Mouse (Mus musculus): ENCODE results near the gene Gm13305. TPM values are rescaled to one million over a fixed set of nuclear protein-coding genes. Genes with fewer than 3 reads are reported as not detected.
"Not testable (repeated sequence)": the region's sequence is repeated elsewhere in the genome, so short reads cannot be mapped to it uniquely, and the experiment has no call there.

The Gm13305 gene
- total RNA-seq (2017), result 0.32 TPM in 1 of 3 replicates, not detected in the others

- ATAC-seq (replicated peaks; ENCODE audit: insufficient number of reproducible peaks, low FRiP score, low TSS enrichment, poor library complexity, severe bottlenecking), result not testable (repeated sequence)
These were observed at the start of gene Gm13305 for GRCm38 (mm10) chr4:42168503-42168902. Gene Gm13305 (minus strand): TSS chr4:42168603.

GRCm38 (mm10) chr4:42184980-42185372 is 16.6 kb upstream of the Gm13305 start:
- not testable (repeated sequence) for ATAC-seq (replicated peaks; ENCODE audit: insufficient number of reproducible peaks, low FRiP score, low TSS enrichment, poor library complexity, severe bottlenecking)

DNA sequence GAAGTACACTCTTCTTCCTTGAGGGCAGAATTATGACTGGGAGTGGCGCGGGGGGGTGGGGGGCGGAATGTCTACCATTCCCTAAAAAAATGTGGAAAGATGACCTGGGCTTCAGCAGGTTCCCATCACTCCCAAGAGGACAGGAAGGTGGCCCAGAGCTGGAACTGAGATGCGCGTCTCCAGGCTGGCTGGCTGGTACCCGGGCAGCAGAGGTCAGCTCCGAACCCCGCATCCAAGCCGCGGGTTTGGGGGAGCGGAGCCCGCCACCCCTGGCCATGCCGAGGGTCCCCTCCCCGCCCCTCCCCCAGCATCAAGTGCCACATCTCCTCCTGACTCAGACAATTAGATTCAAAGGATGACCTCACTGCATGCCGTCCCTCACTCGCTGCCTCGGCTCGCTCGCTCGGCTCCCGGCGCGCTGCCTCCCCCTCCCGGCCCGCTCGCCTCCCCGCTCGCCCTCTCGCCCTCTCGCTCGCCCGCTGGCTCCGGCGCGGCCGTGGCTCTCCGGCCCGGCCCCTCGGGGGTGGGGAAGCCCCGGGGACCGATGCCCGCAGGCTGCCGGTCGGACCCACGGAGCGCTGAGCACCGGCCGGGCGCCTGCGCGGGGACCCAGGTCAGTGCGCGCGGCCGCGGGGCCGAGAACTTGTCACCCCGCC is 16.0 kb upstream of the Gm13305 start:
- not testable (repeated sequence) for ATAC-seq (replicated peaks; ENCODE audit: insufficient number of reproducible peaks, low FRiP score, low TSS enrichment, poor library complexity, severe bottlenecking)

- ATAC-seq (replicated peaks; ENCODE audit: insufficient number of reproducible peaks, low FRiP score, low TSS enrichment, poor library complexity, severe bottlenecking), result not testable (repeated sequence)
These were observed 15.1 kb upstream of the Gm13305 start for GRCm38 (mm10) chr4:42183234-42184197.

DNA sequence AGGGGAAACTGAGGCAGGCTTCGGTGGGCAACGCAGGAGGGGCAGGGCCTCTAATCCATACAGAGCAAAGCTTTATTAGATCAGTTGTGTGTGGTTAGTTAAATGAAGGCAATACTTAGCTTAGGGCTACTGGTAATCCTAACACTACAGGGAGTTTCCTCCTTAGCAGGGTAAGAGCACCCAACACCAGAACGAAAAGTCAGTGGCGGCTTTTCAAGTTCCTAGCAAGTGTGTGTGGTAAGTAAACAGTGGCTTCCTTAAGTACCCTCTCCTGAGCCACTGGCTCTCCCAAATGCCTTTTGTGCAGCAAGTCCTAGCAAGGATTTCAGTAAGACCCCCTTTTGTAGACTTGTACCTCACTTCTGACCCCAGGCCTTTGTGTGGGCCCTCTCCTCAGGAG is 9.8 kb upstream of the Gm13305 start:
- not testable (repeated sequence) for ATAC-seq (replicated peaks; ENCODE audit: insufficient number of reproducible peaks, low FRiP score, low TSS enrichment, poor library complexity, severe bottlenecking)

DNA sequence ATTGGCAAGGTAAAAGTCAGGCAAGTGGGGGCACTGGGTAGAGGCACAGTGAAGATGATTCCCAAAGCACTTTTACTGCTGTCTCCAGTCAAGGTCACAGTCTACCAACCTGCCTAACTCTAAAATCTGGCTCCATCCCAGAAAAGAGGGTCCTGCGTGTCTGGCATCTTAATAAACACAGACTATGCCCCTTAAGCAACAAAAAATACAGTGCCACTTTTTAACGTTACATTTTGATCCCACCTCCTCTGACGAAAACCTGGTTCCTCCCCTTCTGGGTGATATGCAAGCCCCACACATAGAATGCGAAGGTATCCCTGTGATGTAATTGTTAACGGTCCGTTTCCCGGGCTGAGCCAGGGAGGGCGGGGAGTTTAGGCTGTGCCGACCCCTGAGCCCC is 15.3 kb downstream of the Gm13305 start, which contains the start of gene Gm13306:
Gm13306 (plus strand) TSS at position 301 of the 400 bp plus-strand sequence.
- not testable (repeated sequence) for ATAC-seq (replicated peaks; ENCODE audit: insufficient number of reproducible peaks, low FRiP score, low TSS enrichment, poor library complexity, severe bottlenecking)

GRCm38 (mm10) chr4:42114517-42114916 is 53.9 kb downstream of the Gm13305 start, which contains the start of gene Gm13304:
Gene Gm13304 (plus strand): TSS chr4:42114817.
- ATAC-seq (replicated peaks; ENCODE audit: insufficient number of reproducible peaks, low FRiP score, low TSS enrichment, poor library complexity, severe bottlenecking), result not testable (repeated sequence)

Other genes with a start within 250 kb of the Gm13305 start
- gene Gm20878, start 227.0 kb downstream of the Gm13305 start, total RNA-seq (2017), result not detected in 3 replicates
- gene Fam205a4, start 202.5 kb downstream of the Gm13305 start, total RNA-seq (2017), result not detected in 3 replicates
- not detected in 3 replicates for gene Gm21093, start 133.9 kb downstream of the Gm13305 start, total RNA-seq (2017)
- not detected in 3 replicates for gene Gm3893, start 77.4 kb downstream of the Gm13305 start, total RNA-seq (2017)
- gene Gm13304, start 53.8 kb downstream of the Gm13305 start, total RNA-seq (2017), result not detected in 3 replicates
- not detected in 3 replicates for gene Gm13306, start 15.2 kb downstream of the Gm13305 start, total RNA-seq (2017)
- not detected in 3 replicates for gene Gm10600, start 72.0 kb upstream of the Gm13305 start, total RNA-seq (2017)
- gene Ccl21b, start 87.2 kb upstream of the Gm13305 start, total RNA-seq (2017), result not detected in 3 replicates
- gene Gm21953, start 125.7 kb upstream of the Gm13305 start, total RNA-seq (2017), result not detected in 3 replicates
- not detected in 3 replicates for gene Fam205a3, start 149.7 kb upstream of the Gm13305 start, total RNA-seq (2017)